ENCODE assay signal across 8 mouse cellular contexts in the genomic region with DNA sequence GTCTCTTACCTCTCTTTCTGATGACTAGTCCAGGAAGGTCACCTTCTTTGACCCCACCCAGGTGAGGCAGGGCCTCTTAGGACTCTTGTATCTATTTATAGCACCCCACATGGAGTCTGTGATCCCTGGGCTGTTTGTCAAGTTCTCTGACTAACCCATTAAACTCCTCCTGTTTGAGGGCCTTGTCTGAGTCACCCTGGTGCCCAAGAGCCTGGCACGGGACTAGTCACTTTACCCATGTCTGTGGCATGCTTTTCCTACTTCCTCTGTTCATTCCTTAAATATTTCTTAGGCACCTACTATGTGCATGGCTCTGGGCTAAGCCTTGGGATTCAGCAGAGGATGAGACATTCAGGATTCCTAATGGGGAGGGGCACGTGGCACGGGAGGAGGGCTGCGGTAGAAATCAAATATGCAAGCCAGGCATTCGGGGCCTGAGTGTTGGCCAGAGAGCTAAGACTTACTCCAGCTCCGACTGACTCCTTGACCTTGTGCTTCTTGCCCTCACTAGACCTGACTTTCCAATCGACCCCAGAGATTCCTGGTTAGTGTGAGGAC. TPM values are rescaled to one million over a fixed set of nuclear protein-coding genes. Genes with fewer than 3 reads are reported as not detected.
DNase-seq lines count a peak whose midpoint lies in the region; ATAC-seq and TF ChIP-seq lines count a peak whose summit lies in the region.

No protein-coding gene starts in this region.

- H3K9ac ChIP-seq in kidney, postnatal 0 days (ENCODE audit: low read depth, low read length), result peak overlapping the region; percentile 86

- H3K9me3 ChIP-seq in kidney, postnatal 0 days (replicated peaks; ENCODE audit: low read length), result no peaks in the 10 kb centered on the region
- no peaks in the 10 kb centered on the region for H3K9me3 ChIP-seq in hindbrain, embryonic 10.5 days

- TF ChIP-seq POLR2A in bone marrow, adult 2 months (IDR thresholded peaks at IDR 0.05; ENCODE audit: borderline replicate concordance, control insufficient read depth, low read depth, low read length), result no peak

- H3K4me2 ChIP-seq in kidney, postnatal 0 days (ENCODE audit: low read length), result peak overlapping the region; percentile 89

- H3K27ac ChIP-seq in kidney, postnatal 0 days, result peak overlapping the region; percentile 66
- H3K27ac ChIP-seq in bone marrow, adult 2 months (ENCODE audit: control insufficient read depth, insufficient read depth, low read depth, low read length, poor library complexity), result no peak overlapping the region
- H3K27ac ChIP-seq in hindbrain, embryonic 10.5 days, result peak overlapping the region; percentile 91; the same call in 1 of the 2 replicates
- H3K27ac ChIP-seq in macrophage, result peak overlapping the region; percentile 34

- no peak for ATAC-seq in kidney, postnatal 0 days (replicated peaks; ENCODE audit: low FRiP score, low read depth)
- ATAC-seq in megakaryocyte-erythroid progenitor cell, adult 5-6 weeks (replicated peaks; ENCODE audit: low FRiP score, low TSS enrichment, poor library complexity, severe bottlenecking), result no peak

- peak overlapping the region; percentile 92 for H3K4me3 ChIP-seq in kidney, postnatal 0 days (replicated peaks; ENCODE audit: low read depth, low read length)
- H3K4me3 ChIP-seq in bone marrow, adult 2 months (replicated peaks; ENCODE audit: control insufficient read depth, low read depth, low read length), result peak overlapping the region; percentile 67
- H3K4me3 ChIP-seq in hindbrain, embryonic 10.5 days, result peak overlapping the region; percentile 83
- H3K4me3 ChIP-seq in macrophage (ENCODE audit: inconsistent target), result peak overlapping the region; percentile 55

- DNase-seq in kidney, postnatal 0 days (ENCODE audit: low spot score), result no peak
- no peak for DNase-seq in kidney, postnatal 14 days
- no peak for DNase-seq in hindbrain, embryonic 10.5 days (ENCODE audit: low spot score)
- DNase-seq in left cerebral cortex, adult 11 months (ENCODE audit: low spot score), result no peak
- DNase-seq in thymus, postnatal 25 days, result no peak

- TF ChIP-seq CTCF in kidney, postnatal 0 days (IDR thresholded peaks at IDR 0.05; ENCODE audit: low read depth), result no peak
- TF ChIP-seq CTCF in bone marrow, adult 2 months (IDR thresholded peaks at IDR 0.05; ENCODE audit: control insufficient read depth, insufficient read depth, low read length), result no peak

- H3K4me1 ChIP-seq in kidney, postnatal 0 days (replicated peaks; ENCODE audit: insufficient read depth, low read length), result peaks cover 44% of the 10 kb centered on the region
- H3K4me1 ChIP-seq in bone marrow, adult 2 months (ENCODE audit: control insufficient read depth, insufficient read depth, low read length), result peaks cover 10% of the 10 kb centered on the region
- peaks cover 61% of the 10 kb centered on the region for H3K4me1 ChIP-seq in hindbrain, embryonic 10.5 days (replicated peaks)

- no peaks in the 10 kb centered on the region for H3K36me3 ChIP-seq in kidney, postnatal 0 days (ENCODE audit: insufficient read depth, low read length)
- peaks cover 11% of the 10 kb centered on the region; the same call in 1 of the 2 replicates for H3K36me3 ChIP-seq in hindbrain, embryonic 10.5 days
- no peaks in the 10 kb centered on the region for H3K36me3 ChIP-seq in macrophage (ENCODE audit: inconsistent target)

- no peaks in the 10 kb centered on the region for H3K27me3 ChIP-seq in kidney, postnatal 0 days (ENCODE audit: insufficient read depth, low read length)
- H3K27me3 ChIP-seq in hindbrain, embryonic 10.5 days (ENCODE audit: insufficient read depth, poor library complexity, severe bottlenecking), result peaks cover 13% of the 10 kb centered on the region; the same call in 1 of the 2 replicates

- peaks cover 40% of the 10 kb centered on the region for H3K79me2 ChIP-seq in macrophage (ENCODE audit: inconsistent target)

- WGBS in kidney, postnatal 0 days, result 16% methylated on average over 7 of the region's 7 CpGs
- 21% methylated on average over 7 of the region's 7 CpGs for WGBS in bone marrow, adult 2 months
- 28% methylated on average over 7 of the region's 7 CpGs for WGBS in hindbrain, embryonic 10.5 days
- 16% methylated on average over 7 of the region's 7 CpGs for WGBS in macrophage (ENCODE audit: missing documents)

RNA-seq across cellular contexts. Expression of a gene that starts 1.0 kb away (rescaled TPM):
- polyA plus RNA-seq in kidney, postnatal 0 days (2015; fragmentation: Nextera tagmentation; extraction: Ambion mirVana), result 83.5 and 90.1 TPM in 2 replicates
- 68.0 and 74.9 TPM in 2 replicates for polyA plus RNA-seq in bone marrow, adult 2 months (2011; ENCODE audit: insufficient read depth, insufficient read length, low replicate concordance, missing spikeins)
- 55.9 and 67.5 TPM in 2 replicates for polyA plus RNA-seq in hindbrain, embryonic 10.5 days (2016; fragmentation: Nextera tagmentation; extraction: Ambion mirVana)
- total RNA-seq in macrophage (2018; cell fraction: chromatin; rRNA removed), result 100 to 1,000 TPM in 12 of 26 experiments, 10 to 100 TPM in 14; 34.0 to 769 (median 90.4) TPM
- total RNA-seq in macrophage (2018; cell fraction: cytosol; rRNA removed), result 100 to 1,000 TPM in 4 of 26 experiments, 10 to 100 TPM in 22; 21.9 to 176 (median 42.3) TPM
- total RNA-seq in macrophage (2018; cell fraction: nucleus; rRNA removed), result 100 to 1,000 TPM in 11 of 26 experiments, 10 to 100 TPM in 15; 27.6 to 346 (median 55.5) TPM
- 27.6 to 67.9 TPM (median 38.6 TPM) in 3 replicates for polyA plus RNA-seq in macrophage (2018)
- 46.0 and 52.1 TPM in 2 replicates for total RNA-seq in megakaryocyte-erythroid progenitor cell, adult 5-6 weeks (2014; fragmentation: Nextera tagmentation)
- 13.5 and 19.1 TPM in 2 replicates for total RNA-seq in megakaryocyte-erythroid progenitor cell, adult 5-6 weeks (2017)

RNA-seq across cellular contexts. Expression of a gene that starts 16.3 kb away (rescaled TPM):
- 20.7 and 21.1 TPM in 2 replicates for polyA plus RNA-seq in kidney, postnatal 0 days (2015; fragmentation: Nextera tagmentation; extraction: Ambion mirVana)
- polyA plus RNA-seq in bone marrow, adult 2 months (2011; ENCODE audit: insufficient read depth, insufficient read length, low replicate concordance, missing spikeins), result 6.6 and 9.1 TPM in 2 replicates
- 22.1 and 26.3 TPM in 2 replicates for polyA plus RNA-seq in hindbrain, embryonic 10.5 days (2016; fragmentation: Nextera tagmentation; extraction: Ambion mirVana)
- total RNA-seq in macrophage (2018; cell fraction: chromatin; rRNA removed), result 10 to 100 TPM in 2 of 26 experiments, 1 to 10 TPM in 24; 1.0 to 17.6 (median 3.3) TPM
- total RNA-seq in macrophage (2018; cell fraction: cytosol; rRNA removed), result 10 to 100 TPM in 24 of 26 experiments, 1 to 10 TPM in 2; 6.6 to 37.9 (median 19.6) TPM
- total RNA-seq in macrophage (2018; cell fraction: nucleus; rRNA removed), result 10 to 100 TPM in 8 of 26 experiments, 1 to 10 TPM in 18; 1.4 to 24.3 (median 6.3) TPM
- polyA plus RNA-seq in macrophage (2018), result 10.5 to 34.7 TPM (median 31.3 TPM) in 3 replicates
- total RNA-seq in megakaryocyte-erythroid progenitor cell, adult 5-6 weeks (2014; fragmentation: Nextera tagmentation), result 5.8 and 9.2 TPM in 2 replicates
- 1.4 and 2.2 TPM in 2 replicates for total RNA-seq in megakaryocyte-erythroid progenitor cell, adult 5-6 weeks (2017)

RNA-seq across cellular contexts. Expression of a gene that starts 51.7 kb away (rescaled TPM):
- 55.9 and 57.8 TPM in 2 replicates for polyA plus RNA-seq in kidney, postnatal 0 days (2015; fragmentation: Nextera tagmentation; extraction: Ambion mirVana)
- polyA plus RNA-seq in bone marrow, adult 2 months (2011; ENCODE audit: insufficient read depth, insufficient read length, low replicate concordance, missing spikeins), result 17.5 and 25.7 TPM in 2 replicates
- polyA plus RNA-seq in hindbrain, embryonic 10.5 days (2016; fragmentation: Nextera tagmentation; extraction: Ambion mirVana), result 68.7 and 75.6 TPM in 2 replicates
- 10 to 100 TPM in 11 of 26 experiments, 1 to 10 TPM in 15; 4.6 to 15.0 (median 9.0) TPM for total RNA-seq in macrophage (2018; cell fraction: chromatin; rRNA removed)
- total RNA-seq in macrophage (2018; cell fraction: cytosol; rRNA removed), result 10 to 100 TPM; 14.3 to 34.9 (median 24.2) TPM
- total RNA-seq in macrophage (2018; cell fraction: nucleus; rRNA removed), result 10 to 100 TPM in 18 of 26 experiments, 1 to 10 TPM in 8; 6.1 to 25.8 (median 14.1) TPM
- polyA plus RNA-seq in macrophage (2018), result 18.3 to 26.9 TPM (median 20.6 TPM) in 3 replicates
- 33.3 and 41.4 TPM in 2 replicates for total RNA-seq in megakaryocyte-erythroid progenitor cell, adult 5-6 weeks (2014; fragmentation: Nextera tagmentation)
- total RNA-seq in megakaryocyte-erythroid progenitor cell, adult 5-6 weeks (2017), result 78.6 and 101 TPM in 2 replicates
